Mouse (Mus musculus) ovary, postnatal 10 days (tissue): ENCODE measurements around the gene Atg2a.

Source experiments
- DNase-seq: peaks from one replicate; pipeline ENCODE4 v3.0.0; 2022; ENCODE audit warnings: low spot score

Atg2a gene

GRCm38 (mm10) chr19:6241274-6242107, at the start of gene Atg2a:
Atg2a (plus strand) TSS chr19:6241668.
- peak; percentile 92 for DNase-seq

GRCm38 (mm10) chr19:6204265-6204664, 37.2 kb upstream of the Atg2a start:
- no peak for DNase-seq

DNA sequence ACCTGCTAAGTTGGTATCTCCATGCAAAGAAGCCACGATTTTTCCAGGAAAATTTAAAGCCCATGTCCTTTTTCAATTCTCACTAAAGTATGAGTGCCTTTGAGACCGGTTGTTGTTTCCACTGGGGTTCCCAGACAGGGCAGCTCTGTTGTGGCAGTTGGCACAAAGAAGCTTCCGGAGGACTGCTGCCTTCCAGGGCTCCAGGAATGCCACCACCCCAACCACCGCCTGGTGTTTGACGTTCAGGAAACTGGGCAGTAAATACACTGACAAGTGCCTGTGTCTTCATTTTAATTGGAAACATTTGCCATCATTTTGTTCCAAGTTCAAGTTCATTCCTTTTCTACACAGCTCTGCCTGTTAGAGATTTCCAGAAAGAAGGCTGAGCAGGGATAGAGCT, 34.8 kb upstream of the Atg2a start:
- DNase-seq, result no peak

DNA sequence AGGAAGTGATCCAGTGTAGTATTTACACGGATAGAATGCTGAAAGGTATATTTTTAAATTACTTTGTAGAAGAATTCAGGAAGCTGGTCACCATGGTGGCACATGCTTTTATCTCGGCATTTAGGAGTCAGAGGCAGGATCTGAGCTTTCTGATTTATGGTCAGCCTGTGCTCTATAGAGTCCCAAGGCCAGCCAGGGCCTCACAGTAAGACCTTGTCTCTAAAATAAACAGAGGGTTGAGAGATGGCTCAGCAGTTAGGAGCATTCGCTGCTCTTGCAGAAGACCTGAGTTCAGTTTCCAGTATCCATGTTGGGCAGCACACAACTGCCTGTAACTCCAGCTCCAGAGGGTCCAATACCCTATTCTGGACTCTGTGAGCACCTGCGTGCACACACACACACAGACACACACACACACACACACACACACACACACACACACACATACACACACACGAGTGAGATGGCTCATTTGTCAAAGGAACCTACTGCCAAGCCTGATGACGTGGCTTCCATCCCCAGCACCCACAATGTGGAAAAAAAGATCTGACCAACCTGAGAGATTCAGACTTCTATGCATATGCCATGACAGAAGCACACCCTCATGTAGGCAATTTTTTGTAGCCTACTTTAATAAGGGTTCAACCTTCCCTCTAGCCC, 25.3 kb upstream of the Atg2a start:
- DNase-seq, result no peak

DNA sequence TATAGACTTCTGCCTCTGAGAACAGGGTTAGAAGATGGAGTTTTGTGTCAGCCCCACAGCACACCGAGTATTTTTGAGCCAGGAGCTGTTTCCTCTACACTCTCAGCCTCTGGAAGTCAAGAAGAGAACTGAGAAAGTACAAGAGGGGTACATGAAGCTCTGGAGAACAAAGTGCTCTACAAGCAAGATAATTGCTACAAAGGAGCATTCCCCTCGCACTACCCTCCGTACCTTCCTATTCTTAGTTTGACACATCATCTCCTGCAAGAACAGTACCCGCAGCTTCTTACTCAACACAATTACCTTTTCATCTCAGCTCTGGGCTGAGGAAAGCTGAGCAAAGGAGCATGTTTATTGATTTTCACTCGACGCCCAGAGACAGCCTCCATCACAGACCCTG, 22.9 kb upstream of the Atg2a start:
- no peak for DNase-seq

- no peak for DNase-seq
These were observed 15.3 kb upstream of the Atg2a start, which contains the start of gene Gpha2 for GRCm38 (mm10) chr19:6226135-6226534. Gpha2 (plus strand) TSS chr19:6226380.

GRCm38 (mm10) chr19:6226763-6227162, 14.7 kb upstream of the Atg2a start:
- DNase-seq, result no peak

GRCm38 (mm10) chr19:6227864-6228263, 13.6 kb upstream of the Atg2a start:
- no peak for DNase-seq

GRCm38 (mm10) chr19:6230411-6230810, 11.1 kb upstream of the Atg2a start:
- no peak for DNase-seq

GRCm38 (mm10) chr19:6231036-6231435, 10.4 kb upstream of the Atg2a start:
- DNase-seq, result no peak

DNA sequence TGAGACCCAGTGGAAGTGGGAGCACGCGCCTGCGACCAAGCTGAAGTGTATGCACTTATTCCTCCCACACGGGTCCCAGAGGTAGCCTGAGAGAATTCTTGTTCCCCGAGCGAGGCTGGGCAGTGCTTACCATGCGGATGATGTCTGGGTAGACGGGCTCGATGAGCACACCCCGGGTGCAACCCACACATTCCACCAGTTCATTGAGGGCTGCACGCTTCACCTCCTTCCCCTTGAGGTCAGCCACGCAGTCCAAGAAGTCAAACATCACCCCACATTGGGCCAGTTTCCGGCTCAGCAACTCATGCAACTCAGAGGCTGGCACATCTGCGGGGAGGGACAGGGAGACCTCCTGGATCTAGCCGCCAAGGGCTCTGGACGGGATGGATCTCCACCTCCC, 7.8 kb upstream of the Atg2a start:
- DNase-seq, result no peak

DNA sequence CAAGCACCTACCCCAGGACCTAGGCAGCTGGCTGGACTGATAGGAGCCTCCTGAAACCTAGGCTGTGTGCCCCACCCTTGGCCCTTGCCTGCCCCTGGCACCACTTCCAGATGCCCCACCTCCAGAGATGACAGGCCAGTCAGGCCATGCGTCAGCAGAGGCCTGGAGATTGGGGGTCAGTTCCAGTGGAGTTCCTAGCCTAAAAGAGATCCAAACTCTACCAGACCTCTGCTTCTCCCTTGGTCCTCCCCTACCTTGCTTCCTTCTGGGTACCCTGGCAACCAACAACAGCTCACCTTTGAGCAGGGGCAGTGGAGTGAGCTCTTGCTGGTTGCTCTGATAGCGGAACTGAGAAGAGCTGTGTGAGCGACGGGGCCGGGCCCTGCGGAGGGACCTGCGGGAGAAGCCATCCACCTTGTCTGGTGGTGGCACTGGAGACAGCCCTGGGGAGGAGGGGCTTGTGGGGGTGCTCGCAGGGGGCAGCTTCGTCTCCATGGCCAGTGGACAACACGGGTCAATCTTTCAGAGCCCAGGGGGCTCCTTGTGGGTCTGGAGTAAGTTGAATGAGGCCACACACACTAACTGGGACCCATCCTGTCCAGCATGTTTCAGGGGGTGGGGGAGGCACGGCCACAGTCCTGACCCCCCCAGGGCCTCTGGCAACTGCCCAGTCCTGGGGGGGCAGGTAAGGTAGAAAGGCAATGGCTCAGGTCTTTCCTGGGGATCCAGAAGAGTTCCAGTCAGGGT, 7.0 kb upstream of the Atg2a start:
- DNase-seq, result no peak

- DNase-seq, result peak; percentile 89
These were observed 6.1 kb upstream of the Atg2a start, which contains the start of gene Ppp2r5b for GRCm38 (mm10) chr19:6235084-6236052. Ppp2r5b (minus strand) TSS chr19:6235872.

- peak; percentile 63 for DNase-seq
These were observed 5.4 kb upstream of the Atg2a start for GRCm38 (mm10) chr19:6236053-6236441.

- DNase-seq, result no peak
These were observed 4.6 kb upstream of the Atg2a start for GRCm38 (mm10) chr19:6236842-6237241.

DNA sequence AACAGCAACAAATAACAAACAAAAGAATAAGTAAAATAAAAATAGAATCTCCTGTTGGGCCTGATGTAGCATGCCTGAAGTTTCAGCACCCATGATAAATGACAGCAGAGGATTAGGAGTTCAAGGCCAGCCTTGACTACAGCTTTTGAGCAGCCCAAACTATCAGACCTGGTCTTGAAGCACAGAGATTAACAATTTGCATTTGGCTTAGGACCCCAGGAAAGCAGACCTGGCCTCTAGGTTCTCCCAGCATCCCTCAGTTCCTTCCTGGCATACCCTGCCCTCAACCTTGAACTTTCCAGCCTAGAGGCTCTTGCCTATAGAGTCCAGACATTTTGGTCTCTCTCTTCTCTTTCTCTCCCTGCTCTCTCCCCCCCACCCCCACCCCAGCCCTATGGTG, 2.7 kb upstream of the Atg2a start:
- no peak for DNase-seq

- no peak for DNase-seq
These were observed 1.3 kb upstream of the Atg2a start for GRCm38 (mm10) chr19:6240136-6240535.

DNA sequence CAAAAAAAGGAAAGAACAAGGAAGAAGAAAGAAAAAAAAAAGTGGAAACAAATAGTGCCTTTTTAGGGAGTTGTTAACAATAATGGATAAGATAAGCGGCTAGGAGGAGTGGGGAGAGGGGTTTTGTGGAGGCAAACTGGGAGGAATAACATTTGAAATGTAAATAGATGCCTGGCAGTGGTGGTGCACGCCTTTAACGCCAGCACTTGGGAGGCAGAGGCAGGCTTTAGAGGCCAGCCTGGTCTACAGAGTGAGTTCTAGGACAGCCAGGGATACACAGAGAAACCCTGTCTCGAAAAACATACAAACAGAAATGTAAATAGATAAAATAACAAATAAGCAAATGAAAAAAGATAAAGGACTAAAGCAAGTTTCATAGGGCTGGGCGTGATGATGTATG, 743 bp upstream of the Atg2a start:
- no peak for DNase-seq

GRCm38 (mm10) chr19:6242281-6242680, 813 bp downstream of the Atg2a start:
- no peak for DNase-seq

GRCm38 (mm10) chr19:6243226-6243625, 1.8 kb downstream of the Atg2a start:
- DNase-seq, result no peak

DNA sequence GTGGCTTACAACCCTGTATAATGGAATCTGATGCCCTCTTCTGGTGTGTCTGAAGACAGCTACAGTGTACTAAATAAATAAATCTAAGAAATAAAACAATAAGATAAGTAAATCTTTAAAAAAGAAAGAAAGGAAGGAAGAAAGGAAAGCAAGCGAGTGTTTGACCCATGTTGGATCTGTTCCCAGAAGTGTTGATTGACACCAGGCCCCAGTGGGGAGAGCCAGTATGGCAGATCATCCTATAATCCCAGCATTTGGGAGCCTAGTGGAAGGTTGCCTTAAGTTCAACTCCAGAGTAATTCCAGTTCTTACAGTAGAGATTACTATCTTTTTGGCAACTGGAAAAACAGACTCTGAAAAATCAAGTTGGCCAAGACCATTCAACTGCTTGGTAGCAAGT, 4.3 kb downstream of the Atg2a start:
- no peak for DNase-seq
